Mouse (Mus musculus) ovary, adult 2 months (tissue): ENCODE data around the gene Styxl1. TPM values are rescaled to one million over a fixed set of nuclear protein-coding genes. Genes with fewer than 3 reads are reported as not detected.

ENCODE experiments used
- polyA plus RNA-seq: library from polyadenylated mRNA; depleted of rRNA; stranded (reverse); fragments of >200 nt; gene quantifications from 2 replicates; pipeline ENCODE4 v1.2.3, GENCODE M21; 2012; rRNA removed

The Styxl1 gene
- polyA plus RNA-seq: 2.3 and 2.6 TPM in 2 replicates

GRCm38 (mm10) chr5:135777796-135778470 lies at the start of gene Styxl1:
TSS of gene Styxl1 (minus strand) at chr5:135778385.

GRCm38 (mm10) chr5:135806555-135807262 lies 28.5 kb upstream of the Styxl1 start, which contains the start of gene Srrm3:
TSS of gene Srrm3 (plus strand) at chr5:135806890.

GRCm38 (mm10) chr5:135778471-135779445 lies 573 bp upstream of the Styxl1 start, which contains the start of gene Mdh2:
TSS of gene Mdh2 (plus strand) at chr5:135778480.

DNA sequence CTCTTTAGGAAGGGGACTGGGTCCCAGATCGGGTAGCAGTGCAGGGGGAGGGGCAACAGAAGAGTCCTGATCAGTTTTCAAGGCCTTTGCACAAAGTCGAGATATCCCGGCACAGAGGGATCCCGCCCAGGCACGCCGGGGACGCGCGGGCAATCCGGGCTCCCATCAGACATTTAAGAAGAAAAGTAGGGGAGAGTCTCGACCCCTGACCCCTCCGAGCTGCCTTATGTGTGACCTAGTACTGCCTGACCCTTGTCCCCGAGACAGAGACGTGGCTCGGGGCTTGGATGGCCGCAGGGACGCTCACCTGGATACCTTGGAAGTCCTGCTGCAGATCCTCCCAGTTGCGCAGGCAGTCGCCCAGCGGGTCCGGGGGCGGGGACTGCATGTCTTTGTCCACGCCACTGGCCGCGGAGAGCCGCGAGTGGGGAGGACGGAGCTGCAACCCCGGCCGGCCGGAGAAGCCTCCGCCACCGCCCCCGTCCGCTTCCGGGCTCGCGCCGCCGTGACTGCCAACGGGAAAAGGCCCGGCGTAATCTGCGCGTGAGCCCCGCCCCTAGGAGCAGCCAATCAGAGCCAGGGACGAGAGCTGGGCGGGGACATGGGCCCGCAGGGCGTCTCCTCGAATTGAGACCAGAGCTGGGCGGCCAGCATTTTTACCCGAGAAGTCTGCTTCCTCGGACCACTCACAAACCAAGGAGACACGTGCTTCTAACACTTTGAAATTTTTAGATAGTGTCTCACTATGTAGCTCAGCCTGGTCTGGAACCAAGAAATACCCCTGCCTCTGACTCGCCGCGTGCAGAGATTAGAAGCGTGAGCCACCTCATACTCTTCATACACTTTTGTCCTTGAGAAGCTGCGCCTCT lies 34.2 kb downstream of the Styxl1 start, which contains the start of gene Tmem120a:
Gene Tmem120a, minus strand, starts transcription at position 708 of the 869 bp plus-strand sequence.

Other genes with a start within 250 kb of the Styxl1 start
- gene Hip1, start 233.3 kb downstream of the Styxl1 start, polyA plus RNA-seq: 33.2 and 39.5 TPM in 2 replicates
- gene Ccl26, start 214.8 kb downstream of the Styxl1 start, polyA plus RNA-seq: not detected in 2 replicates
- gene Ccl24, start 205.3 kb downstream of the Styxl1 start, polyA plus RNA-seq: 1.1 and 1.2 TPM in 2 replicates
- gene Rhbdd2, start 145.8 kb downstream of the Styxl1 start, polyA plus RNA-seq: 50.9 and 56.4 TPM in 2 replicates
- 225 and 283 TPM in 2 replicates for gene Por, start 108.4 kb downstream of the Styxl1 start, polyA plus RNA-seq
- 60.9 and 62.6 TPM in 2 replicates for gene Tmem120a, start 33.9 kb downstream of the Styxl1 start, polyA plus RNA-seq
- 551 and 725 TPM in 2 replicates for gene Mdh2, start 95 bp upstream of the Styxl1 start, polyA plus RNA-seq
- 0.03 and 0.10 TPM in 2 replicates for gene Srrm3, start 28.5 kb upstream of the Styxl1 start, polyA plus RNA-seq
- gene Hspb1, start 109.5 kb upstream of the Styxl1 start, polyA plus RNA-seq: 447 and 474 TPM in 2 replicates
- gene Ywhag, start 156.2 kb upstream of the Styxl1 start, polyA plus RNA-seq: 116 and 123 TPM in 2 replicates
- gene Ssc4d, start 196.1 kb upstream of the Styxl1 start, polyA plus RNA-seq: 8.4 and 10.3 TPM in 2 replicates
- 159 and 201 TPM in 2 replicates for gene Zp3, start 201.7 kb upstream of the Styxl1 start, polyA plus RNA-seq
- 60.4 and 70.4 TPM in 2 replicates for gene Dtx2, start 216.4 kb upstream of the Styxl1 start, polyA plus RNA-seq